Mouse (Mus musculus) MEL (cell line): Measurements from ENCODE around the gene Arl3. TPM values are rescaled to one million over a fixed set of nuclear protein-coding genes. Genes with fewer than 3 reads are reported as not detected.

ENCODE experiments used
- DNase-seq: peaks from one replicate; pipeline ENCODE4 v3.0.0; 2011; ENCODE audit warnings: low read depth, low spot score
- H3K27ac ChIP-seq: 2 replicates; pipeline ENCODE4 v1.5.1; 2012; ENCODE audit warnings: low read depth, mild to moderate bottlenecking, control low read depth, low read length, moderate library complexity; ENCODE audit not compliant: control insufficient read depth
- H3K27me3 ChIP-seq, 2 experiments: fragments of 150-350 bp in 1 of 2; sonication (generic) in 1 of 2; 2 replicates each; pipeline ENCODE4 v1.6.1; 2012; ENCODE audit warnings: low read length in 2 of 2, mild to moderate bottlenecking in 2 of 2, improper control_type of control experiment in 1 of 2, moderate library complexity in 1 of 2; ENCODE audit not compliant: insufficient read depth in 2 of 2, control insufficient read depth in 1 of 2
- H3K36me3 ChIP-seq, 2 experiments: 2 replicates each; pipeline ENCODE4 v1.6.1; 2012 to 2014; ENCODE audit warnings: low read length in 2 of 2, improper control_type of control experiment in 1 of 2, inconsistent platforms in 1 of 2, mild to moderate bottlenecking in 1 of 2; ENCODE audit not compliant: insufficient read depth in 2 of 2, control insufficient read depth in 1 of 2
- H3K4me1 ChIP-seq, 2 experiments: fragments of 150-350 bp in 1 of 2; sonication (generic) in 1 of 2; 2 replicates each; pipeline ENCODE4 v1.6.1; 2012; ENCODE audit warnings: low read length in 2 of 2, improper control_type of control experiment in 1 of 2, mild to moderate bottlenecking in 1 of 2; ENCODE audit not compliant: insufficient read depth in 2 of 2, control insufficient read depth in 1 of 2
- H3K4me3 ChIP-seq, 2 experiments: fragments of 150-350 bp in 1 of 2; sonication (generic) in 1 of 2; 2 replicates each; pipeline ENCODE4 v1.5.1; 2012; ENCODE audit warnings: low read depth in 2 of 2, low read length in 2 of 2, mild to moderate bottlenecking in 2 of 2, moderate library complexity in 2 of 2, control low read depth in 1 of 2, improper control_type of control experiment in 1 of 2; ENCODE audit not compliant: control insufficient read depth in 1 of 2, insufficient read depth in 1 of 2
- H3K79me2 ChIP-seq: 2 replicates; pipeline ENCODE4 v1.6.1; 2012; ENCODE audit warnings: mild to moderate bottlenecking, low read length, moderate library complexity; ENCODE audit not compliant: control insufficient read depth, poor library complexity, insufficient read depth
- H3K9ac ChIP-seq: 2 replicates; pipeline ENCODE4 v1.6.1; 2012; ENCODE audit warnings: low read depth, mild to moderate bottlenecking, control low read depth, low read length, moderate library complexity; ENCODE audit not compliant: control insufficient read depth, poor library complexity, severe bottlenecking
- H3K9me3 ChIP-seq: fragments of 150-350 bp; sonication (generic); replicated peaks from 2 replicates; pipeline ENCODE4 v1.6.1; 2012; ENCODE audit warnings: mild to moderate bottlenecking, low read length, improper control_type of control experiment, moderate library complexity; ENCODE audit not compliant: insufficient read depth
- BHLHE40 ChIP-seq: IDR thresholded peaks from 2 replicates; pipeline ENCODE4 v1.6.1; 2012; ENCODE audit warnings: low read depth, mild to moderate bottlenecking, inconsistent platforms, low read length, improper control_type of control experiment, borderline replicate concordance
- CHD1 ChIP-seq: IDR thresholded peaks from 2 replicates; pipeline ENCODE4 v1.6.1; 2012; ENCODE audit warnings: low read depth, mild to moderate bottlenecking, inconsistent platforms, low read length, improper control_type of control experiment
- CTCF ChIP-seq, 3 experiments: IDR thresholded peaks in 2 of 3; conservative IDR thresholded peaks in 1 of 3; 2 replicates each; pipeline ENCODE4 v1.5.1; 2011 to 2012; ENCODE audit warnings: low read length in 3 of 3, low read depth in 2 of 3, mild to moderate bottlenecking in 2 of 3, improper control_type of control experiment in 1 of 3, inconsistent platforms in 1 of 3, mixed read lengths in 1 of 3, moderate library complexity in 1 of 3; ENCODE audit not compliant: control insufficient read depth in 1 of 3, insufficient read depth in 1 of 3, poor library complexity in 1 of 3, severe bottlenecking in 1 of 3
- ELF1 ChIP-seq: IDR thresholded peaks from 2 replicates; pipeline ENCODE4 v1.6.1; 2014; ENCODE audit warnings: low read depth, mild to moderate bottlenecking, inconsistent platforms, low read length, improper control_type of control experiment, moderate library complexity
- EP300 ChIP-seq, 2 experiments: IDR thresholded peaks; 2 replicates each; pipeline ENCODE4 v1.6.1; 2011; ENCODE audit warnings: improper control_type of control experiment in 2 of 2, low read length in 2 of 2, low read depth in 1 of 2, mild to moderate bottlenecking in 1 of 2
- ETS1 ChIP-seq: IDR thresholded peaks from 2 replicates; pipeline ENCODE4 v1.6.1; 2012; ENCODE audit warnings: low read depth, mild to moderate bottlenecking, inconsistent platforms, low read length, improper control_type of control experiment, moderate library complexity
- HCFC1 ChIP-seq: IDR thresholded peaks from 2 replicates; pipeline ENCODE4 v1.6.1; 2012; ENCODE audit warnings: low read depth, mild to moderate bottlenecking, inconsistent platforms, low read length, improper control_type of control experiment, moderate library complexity
- JUND ChIP-seq: IDR thresholded peaks from 2 replicates; pipeline ENCODE4 v1.6.1; 2011; ENCODE audit warnings: low read depth, mild to moderate bottlenecking, improper control_type of control experiment, low read length
- KAT2A ChIP-seq: conservative IDR thresholded peaks from 2 replicates; pipeline ENCODE4 v1.6.1; 2012; ENCODE audit warnings: low read depth, low read length, improper control_type of control experiment, inconsistent platforms
- MAFK ChIP-seq: IDR thresholded peaks from 2 replicates; pipeline ENCODE4 v1.6.1; 2011; ENCODE audit warnings: low read depth, mild to moderate bottlenecking, low read length, improper control_type of control experiment, borderline replicate concordance
- MAX ChIP-seq: IDR thresholded peaks from 2 replicates; pipeline ENCODE4 v1.6.1; 2011; ENCODE audit warnings: low read length, improper control_type of control experiment
- MEF2A ChIP-seq: IDR thresholded peaks from 2 replicates; pipeline ENCODE4 v1.6.1; 2014; ENCODE audit warnings: low read depth, mild to moderate bottlenecking, inconsistent platforms, low read length, improper control_type of control experiment; ENCODE audit not compliant: poor library complexity, insufficient replicate concordance, severe bottlenecking; ENCODE audit errors: extremely low read depth
- MXI1 ChIP-seq: IDR thresholded peaks from 2 replicates; pipeline ENCODE4 v1.6.1; 2011; ENCODE audit warnings: mild to moderate bottlenecking, low read depth, low read length, improper control_type of control experiment
- MYB ChIP-seq: IDR thresholded peaks from 2 replicates; pipeline ENCODE4 v1.6.1; 2011; ENCODE audit warnings: mild to moderate bottlenecking, low read depth, low read length, improper control_type of control experiment
- MYC ChIP-seq: IDR thresholded peaks from 2 replicates; pipeline ENCODE4 v1.6.1; 2011; ENCODE audit warnings: low read depth, mild to moderate bottlenecking, low read length, improper control_type of control experiment, moderate library complexity
- POLR2A ChIP-seq, 2 experiments: IDR thresholded peaks; 2 replicates each; pipeline ENCODE4 v1.6.1; 2011 to 2012; ENCODE audit warnings: low read length in 2 of 2, mild to moderate bottlenecking in 2 of 2, control low read depth in 1 of 2, improper control_type of control experiment in 1 of 2, low read depth in 1 of 2, moderate library complexity in 1 of 2; ENCODE audit not compliant: control insufficient read depth in 1 of 2, insufficient read depth in 1 of 2, poor library complexity in 1 of 2
- POLR2AphosphoS2 ChIP-seq: IDR thresholded peaks from 2 replicates; pipeline ENCODE4 v1.6.1; 2011; ENCODE audit warnings: low read length, improper control_type of control experiment
- RAD21 ChIP-seq: IDR thresholded peaks from 2 replicates; pipeline ENCODE4 v1.6.1; 2011; ENCODE audit warnings: mild to moderate bottlenecking, low read depth, low read length, improper control_type of control experiment
- RCOR1 ChIP-seq: IDR thresholded peaks from 2 replicates; pipeline ENCODE4 v1.6.1; 2012; ENCODE audit warnings: low read depth, mild to moderate bottlenecking, inconsistent platforms, low read length, improper control_type of control experiment
- SMC3 ChIP-seq: IDR thresholded peaks from 2 replicates; pipeline ENCODE4 v1.6.1; 2011; ENCODE audit warnings: low read depth, low read length, improper control_type of control experiment
- TAL1 ChIP-seq: IDR thresholded peaks from 2 replicates; pipeline ENCODE4 v1.6.1; 2012; ENCODE audit warnings: mild to moderate bottlenecking, inconsistent platforms, low read length, moderate library complexity, mixed read lengths
- TBP ChIP-seq: IDR thresholded peaks from 2 replicates; pipeline ENCODE4 v1.8.0; 2011; ENCODE audit warnings: low read depth, low read length, improper control_type of control experiment
- USF1 ChIP-seq: IDR thresholded peaks from 2 replicates; pipeline ENCODE4 v1.6.1; 2014; ENCODE audit warnings: low read depth, mild to moderate bottlenecking, inconsistent platforms, low read length, improper control_type of control experiment, moderate library complexity
- ZMIZ1 ChIP-seq: IDR thresholded peaks from 2 replicates; pipeline ENCODE4 v1.6.1; 2012; ENCODE audit warnings: low read depth, mild to moderate bottlenecking, inconsistent platforms, low read length, improper control_type of control experiment, moderate library complexity
- polyA plus RNA-seq, 2 experiments: library from polyadenylated mRNA; stranded (reverse) in 1 of 2; unstranded in 1 of 2; fragments of >175 nt in 1 of 2; fragments of >200 nt in 1 of 2; gene quantifications; 2 replicates each; pipeline versions ENCODE4 v1.2.1 to v1.2.4; 2012; ENCODE audit warnings: low replicate concordance in 2 of 2, low read depth in 1 of 2; ENCODE audit not compliant: insufficient read length in 2 of 2, insufficient read depth in 1 of 2, missing spikeins in 1 of 2
- total RNA-seq: library from RNA; depleted of rRNA; stranded (reverse); fragments of 300-350 nt; gene quantifications from 2 replicates; pipeline ENCODE4 v1.2.3, GENCODE M21; 2012

Gene Arl3
- total and polyA plus RNA-seq, 3 experiments, result 62.4 to 123 TPM; not detected in 1

DNA sequence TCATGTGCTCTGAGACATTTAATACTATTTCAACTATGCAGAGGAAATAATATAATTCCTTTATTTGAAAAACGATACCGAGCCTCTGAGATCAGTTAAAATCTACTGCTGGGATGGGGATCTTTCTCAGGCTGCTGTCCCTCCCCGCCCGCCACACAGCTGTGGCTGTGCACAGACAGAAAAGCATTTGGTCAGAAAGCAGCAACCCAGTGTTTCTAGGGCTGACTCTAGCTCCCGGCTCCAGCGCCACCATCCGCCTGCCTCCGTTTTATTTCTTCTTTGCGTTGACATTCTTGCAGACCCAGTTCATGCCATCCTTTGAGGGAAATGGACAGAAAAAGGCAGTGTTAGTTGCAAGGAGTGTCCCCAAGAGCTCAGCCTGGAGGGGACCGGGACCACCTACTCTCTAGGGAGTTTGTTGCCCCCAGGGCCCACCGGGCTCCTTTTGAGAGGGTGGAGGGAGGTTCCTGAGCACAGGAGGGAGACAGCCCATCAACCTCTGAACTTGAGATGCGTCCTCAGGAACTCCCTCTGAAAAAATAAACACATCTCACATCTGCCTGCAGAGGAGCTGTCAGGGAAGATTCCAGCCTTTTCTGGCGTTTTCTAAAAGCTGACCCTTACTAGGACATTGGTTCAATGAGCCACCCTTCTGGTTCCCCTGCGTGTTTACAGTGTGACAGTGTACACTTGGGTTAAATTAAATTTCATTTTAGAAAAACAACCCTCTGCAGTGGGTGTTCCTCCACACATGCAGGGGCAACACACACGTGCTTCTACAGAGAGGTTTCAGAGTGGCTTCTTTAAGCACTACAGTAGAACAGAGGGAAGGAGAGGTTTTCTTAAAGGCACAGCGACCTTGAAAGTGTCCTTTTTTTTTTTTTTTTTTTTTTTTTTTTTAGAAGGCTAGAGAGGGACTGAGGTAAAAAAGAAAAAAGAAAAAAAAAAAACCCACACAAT is 41.6 kb downstream of the Arl3 start (continued):
- 0 out of 2 replicates have a peak, but pooled peaks have one; percentile 29 for TF ChIP-seq ETS1
- no peak for TF ChIP-seq MEF2A
- TF ChIP-seq ZMIZ1, result no peak
- TF ChIP-seq CHD1, result no peak
- no peak for TF ChIP-seq POLR2AphosphoS2
- TF ChIP-seq BHLHE40, result peak; percentile 62; the same call in 1 of the 2 replicates
- peak; percentile 8 to 59; a peak in 3 of 4 replicates for TF ChIP-seq POLR2A (IDR thresholded peaks at IDR 0.05; ENCODE audit: control insufficient read depth in 1 of 2, insufficient read depth in 1 of 2, low read depth in 1 of 2, low read length in 2 of 2, poor library complexity in 1 of 2)
- no peak for TF ChIP-seq EP300 (IDR thresholded peaks at IDR 0.05; ENCODE audit: low read depth in 1 of 2, low read length in 2 of 2)

GRCm38 (mm10) chr19:46530449-46530990 is 42.5 kb downstream of the Arl3 start:
- Histone ChIP-seq H3K4me1 (peaks cover 12 to 30% of the 10 kb centered on the region in 2 experiments), H3K9me3 (no peaks in the 10 kb centered on the region), H3K27ac (peak overlapping the region; percentile 82), H3K36me3 (peaks cover 0 to 25% of the 10 kb centered on the region in 2 experiments; a peak in 2 of 4 replicates), H3K4me3 (peak overlapping the region in 1 of 2 experiments; percentile 44; a peak in 1 of 4 replicates), H3K9ac (peak overlapping the region; percentile 72), H3K27me3 (no peaks in the 10 kb centered on the region), H3K79me2 (no peaks in the 10 kb centered on the region; the same call in 1 of the 2 replicates)
- no peak for TF ChIP-seq MYC
- TF ChIP-seq CHD1, result no peak
- TF ChIP-seq MAX, result no peak
- no peak for DNase-seq

- Histone ChIP-seq H3K27ac (no peak overlapping the region), H3K27me3 (no peaks in the 10 kb centered on the region), H3K9ac (no peak overlapping the region), H3K4me3 (no peak overlapping the region), H3K79me2 (no peaks in the 10 kb centered on the region; the same call in 1 of the 2 replicates), H3K4me1 (peaks cover 12 to 32% of the 10 kb centered on the region in 2 experiments), H3K9me3 (no peaks in the 10 kb centered on the region), H3K36me3 (peaks cover 0 to 25% of the 10 kb centered on the region in 2 experiments; a peak in 2 of 4 replicates)
- peak; percentile 10 for DNase-seq
- no peak for TF ChIP-seq CTCF (IDR thresholded peaks at IDR 0.05 in 2 of 3, conservative IDR thresholded peaks at IDR 0.05 in 1 of 3; ENCODE audit: control insufficient read depth in 1 of 3, insufficient read depth in 1 of 3, low read depth in 2 of 3, low read length in 3 of 3, poor library complexity in 1 of 3, severe bottlenecking in 1 of 3)
- TF ChIP-seq TBP, result no peak
- no peak for TF ChIP-seq RAD21
- TF ChIP-seq MXI1, result no peak
- no peak for TF ChIP-seq ELF1
- TF ChIP-seq USF1, result no peak
- no peak for TF ChIP-seq HCFC1
- no peak for TF ChIP-seq RCOR1
- no peak for TF ChIP-seq KAT2A
- TF ChIP-seq SMC3, result no peak
- no peak for TF ChIP-seq POLR2A (IDR thresholded peaks at IDR 0.05; ENCODE audit: control insufficient read depth in 1 of 2, insufficient read depth in 1 of 2, low read depth in 1 of 2, low read length in 2 of 2, poor library complexity in 1 of 2)
- TF ChIP-seq TAL1, result no peak
- no peak for TF ChIP-seq ZMIZ1
- TF ChIP-seq MAX, result no peak
- no peak for TF ChIP-seq JUND
- no peak for TF ChIP-seq MEF2A
- TF ChIP-seq MYB, result no peak
- no peak for TF ChIP-seq MAFK
Measured at GRCm38 (mm10) chr19:46529601-46530448, 43.2 kb downstream of the Arl3 start.
